In the genomic region with DNA sequence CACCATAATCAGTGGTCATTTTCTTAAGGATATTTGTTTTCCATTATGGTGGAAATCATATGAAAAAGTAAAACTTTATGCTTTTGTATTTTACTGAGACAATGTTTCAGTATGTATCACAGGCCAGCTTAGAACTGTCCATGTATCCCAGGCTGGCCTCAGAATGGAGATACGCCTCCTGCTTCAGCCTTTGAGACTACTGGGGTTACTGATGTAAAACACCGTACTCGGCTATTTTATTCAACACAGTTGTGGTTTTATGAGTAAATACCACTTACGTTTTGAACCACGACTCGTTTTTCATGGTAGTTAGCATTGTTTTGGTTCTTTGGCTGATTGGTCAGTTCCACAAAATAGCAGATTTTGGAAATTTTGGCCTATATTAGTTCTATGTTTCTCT, we compare ENCODE assay signal across 11 mouse cellular contexts. TPM values are rescaled to one million over a fixed set of nuclear protein-coding genes. Genes with fewer than 3 reads are reported as not detected.
DNase-seq lines count a peak whose midpoint lies in the region; ATAC-seq and TF ChIP-seq lines count a peak whose summit lies in the region.
"Had no signal": no experiment of that assay in that cellular context is flagged by ENCODE, and none has a peak within 500 bp of the region (broad histone marks: within the 10 kb centered on the region; RNA-seq: fewer than 3 reads in every experiment).

No protein-coding gene starts in this region.

- H3K9ac ChIP-seq in heart, embryonic 11.5 days (ENCODE audit: low read depth, low read length): no peak overlapping the region
- no peak overlapping the region for H3K9ac ChIP-seq in midbrain, embryonic 11.5 days (ENCODE audit: low read length)
- H3K9ac ChIP-seq in midbrain, postnatal 0 days (replicated peaks; ENCODE audit: low read length, poor library complexity, severe bottlenecking): no peak overlapping the region
- no peak overlapping the region for H3K9ac ChIP-seq in intestine, embryonic 16.5 days (ENCODE audit: low read depth, low read length)
- H3K9ac ChIP-seq in stomach, embryonic 14.5 days (replicated peaks; ENCODE audit: low read depth, low read length): no peak overlapping the region

- peaks cover 12% of the 10 kb centered on the region for H3K4me1 ChIP-seq in heart, embryonic 11.5 days (ENCODE audit: control insufficient read depth, insufficient read depth, low read length)
- peaks cover 6% of the 10 kb centered on the region for H3K4me1 ChIP-seq in midbrain, embryonic 11.5 days (ENCODE audit: control insufficient read depth, insufficient read depth, low read length)
- H3K4me1 ChIP-seq in midbrain, postnatal 0 days (ENCODE audit: insufficient read depth, low read length): peaks cover 7% of the 10 kb centered on the region; the same call in 1 of the 2 replicates
- H3K4me1 ChIP-seq in intestine, embryonic 16.5 days (ENCODE audit: control insufficient read depth, insufficient read depth, low read length): peaks cover 15% of the 10 kb centered on the region
- peaks cover 13% of the 10 kb centered on the region for H3K4me1 ChIP-seq in stomach, embryonic 14.5 days (ENCODE audit: control insufficient read depth, insufficient read depth, low read length)

- DNase-seq in heart, postnatal 25 days (ENCODE audit: low spot score): no peak
- DNase-seq in midbrain, embryonic 11.5 days (ENCODE audit: low spot score, missing footprints): no peak
- DNase-seq in midbrain, postnatal 0 days (ENCODE audit: low spot score): no peak
- DNase-seq in T-cell, adult 2 months (ENCODE audit: low spot score): no peak
- DNase-seq in left cerebral cortex, adult 2 months (ENCODE audit: extremely low spot score in 1 of 2, low spot score in 2 of 2): no peak
- DNase-seq: adrenal gland, adult 2 months; cerebellum, postnatal 10 days had no signal

- no peaks in the 10 kb centered on the region for H3K27me3 ChIP-seq in heart, embryonic 11.5 days (ENCODE audit: control insufficient read depth, insufficient read depth, low read length)
- H3K27me3 ChIP-seq in midbrain, embryonic 11.5 days (ENCODE audit: control insufficient read depth, insufficient read depth, low read length): no peaks in the 10 kb centered on the region
- H3K27me3 ChIP-seq in midbrain, postnatal 0 days (ENCODE audit: insufficient read depth, low read length): no peaks in the 10 kb centered on the region
- H3K27me3 ChIP-seq in intestine, embryonic 16.5 days (replicated peaks; ENCODE audit: control insufficient read depth, insufficient read depth, low read length): no peaks in the 10 kb centered on the region
- H3K27me3 ChIP-seq in stomach, embryonic 14.5 days (ENCODE audit: control insufficient read depth, insufficient read depth, low read length): no peaks in the 10 kb centered on the region

- TF ChIP-seq CTCF in midbrain, postnatal 0 days (IDR thresholded peaks at IDR 0.05): no peak
- TF ChIP-seq CTCF in left cerebral cortex, adult 2 months (IDR thresholded peaks at IDR 0.05): no peak

- no peak overlapping the region for H3K27ac ChIP-seq in heart, embryonic 11.5 days (ENCODE audit: low read depth, low read length)
- H3K27ac ChIP-seq in midbrain, embryonic 11.5 days (ENCODE audit: low read depth, low read length): no peak overlapping the region
- no peak overlapping the region for H3K27ac ChIP-seq in midbrain, postnatal 0 days (ENCODE audit: low read depth, low read length)
- H3K27ac ChIP-seq in intestine, embryonic 16.5 days (ENCODE audit: low read length): no peak overlapping the region
- no peak overlapping the region for H3K27ac ChIP-seq in stomach, embryonic 14.5 days (ENCODE audit: low read length)
- H3K27ac ChIP-seq in left cerebral cortex, adult 2 months: no peak overlapping the region

- no peak overlapping the region for H3K4me3 ChIP-seq in heart, embryonic 11.5 days (ENCODE audit: low read depth, low read length)
- no peak overlapping the region for H3K4me3 ChIP-seq in midbrain, embryonic 11.5 days (ENCODE audit: low read depth, low read length)
- H3K4me3 ChIP-seq in midbrain, postnatal 0 days (ENCODE audit: low read depth, low read length): no peak overlapping the region
- no peak overlapping the region for H3K4me3 ChIP-seq in intestine, embryonic 16.5 days (ENCODE audit: low read length)
- no peak overlapping the region for H3K4me3 ChIP-seq in stomach, embryonic 14.5 days (ENCODE audit: low read depth, low read length)
- no peak overlapping the region; the same call in 1 of the 2 replicates for H3K4me3 ChIP-seq in left cerebral cortex, adult 2 months

- 91% methylated on average over 6 of the region's 6 CpGs for WGBS in heart, embryonic 11.5 days (ENCODE audit: insufficient replicate concordance)
- 90% methylated on average over 6 of the region's 6 CpGs for WGBS in midbrain, embryonic 11.5 days
- WGBS in midbrain, postnatal 0 days: 88% methylated on average over 6 of the region's 6 CpGs
- WGBS in intestine, embryonic 16.5 days: 89% methylated on average over 6 of the region's 6 CpGs
- WGBS in stomach, embryonic 14.5 days: 85% methylated on average over 6 of the region's 6 CpGs

- no peaks in the 10 kb centered on the region for H3K36me3 ChIP-seq in heart, embryonic 11.5 days (ENCODE audit: control insufficient read depth, insufficient read depth, low read length)
- no peaks in the 10 kb centered on the region for H3K36me3 ChIP-seq in midbrain, embryonic 11.5 days (ENCODE audit: control insufficient read depth, insufficient read depth, low read length)
- no peaks in the 10 kb centered on the region for H3K36me3 ChIP-seq in midbrain, postnatal 0 days (ENCODE audit: insufficient read depth, low read length)
- no peaks in the 10 kb centered on the region for H3K36me3 ChIP-seq in intestine, embryonic 16.5 days (ENCODE audit: control insufficient read depth, insufficient read depth, low read length)
- H3K36me3 ChIP-seq in stomach, embryonic 14.5 days (ENCODE audit: control insufficient read depth, insufficient read depth, low read length): no peaks in the 10 kb centered on the region

- no peaks in the 10 kb centered on the region for H3K9me3 ChIP-seq in heart, embryonic 11.5 days (replicated peaks; ENCODE audit: control insufficient read depth, low read length)
- H3K9me3 ChIP-seq in midbrain, embryonic 11.5 days (ENCODE audit: control insufficient read depth, low read length): no peaks in the 10 kb centered on the region
- H3K9me3 ChIP-seq in midbrain, postnatal 0 days (ENCODE audit: low read length): no peaks in the 10 kb centered on the region
- no peaks in the 10 kb centered on the region for H3K9me3 ChIP-seq in intestine, embryonic 16.5 days (ENCODE audit: control insufficient read depth, low read length)
- H3K9me3 ChIP-seq in stomach, embryonic 14.5 days (ENCODE audit: control insufficient read depth, low read depth, low read length): no peaks in the 10 kb centered on the region

- no peak for ATAC-seq in heart, embryonic 11.5 days (replicated peaks; ENCODE audit: insufficient number of reproducible peaks, low FRiP score, low TSS enrichment)
- no peak for ATAC-seq in midbrain, embryonic 11.5 days (ENCODE audit: low FRiP score)
- ATAC-seq in midbrain, postnatal 0 days (ENCODE audit: low FRiP score): no peak
- no peak for ATAC-seq in intestine, embryonic 16.5 days
- ATAC-seq in stomach, embryonic 14.5 days (ENCODE audit: insufficient number of reproducible peaks, insufficient read depth, low FRiP score, low read depth): no peak

- intact Hi-C loops in heart, postnatal 25 days (cut with DNase I): no loop called here
- intact Hi-C loops in left cerebral cortex, adult 2 months (cut with DNase I): no loop called here

- peak overlapping the region; percentile 88; the same call in 1 of the 2 replicates for H3K4me2 ChIP-seq in heart, embryonic 11.5 days
- peak overlapping the region; percentile 4; the same call in 1 of the 2 replicates for H3K4me2 ChIP-seq in midbrain, embryonic 11.5 days
- no peak overlapping the region for H3K4me2 ChIP-seq in midbrain, postnatal 0 days (ENCODE audit: low read depth, low read length, poor library complexity, severe bottlenecking)
- peak overlapping the region; percentile 57 for H3K4me2 ChIP-seq in intestine, embryonic 16.5 days (ENCODE audit: low read depth, low read length)
- peak overlapping the region; percentile 48 for H3K4me2 ChIP-seq in stomach, embryonic 14.5 days (replicated peaks; ENCODE audit: low read depth, low read length)

RNA-seq across cellular contexts. Expression of gene Nfatc3, which starts 3.0 kb away (rescaled TPM):
- 4.4 and 6.0 TPM in 2 replicates for polyA plus RNA-seq in heart, embryonic 11.5 days (2014; fragmentation: Nextera tagmentation; extraction: Ambion mirVana)
- 10 to 100 TPM; 19.3 to 21.7 TPM for total RNA-seq in heart, postnatal 25 days (2021)
- polyA plus RNA-seq in midbrain, embryonic 11.5 days (2014; fragmentation: Nextera tagmentation; extraction: Ambion mirVana): 3.9 and 4.0 TPM in 2 replicates
- 16.5 and 18.0 TPM in 2 replicates for total RNA-seq in midbrain, postnatal 0 days (2014; rRNA removed)
- polyA plus RNA-seq in midbrain, postnatal 0 days (2015; fragmentation: Nextera tagmentation; extraction: Ambion mirVana): 1.8 and 2.7 TPM in 2 replicates
- 4.0 and 4.5 TPM in 2 replicates for polyA plus RNA-seq in intestine, embryonic 16.5 days (2015; fragmentation: Nextera tagmentation; extraction: Ambion mirVana)
- 9.6 and 10.5 TPM in 2 replicates for polyA plus RNA-seq in stomach, embryonic 14.5 days (2014; fragmentation: Nextera tagmentation; extraction: Ambion mirVana)
- 10 to 100 TPM; 12.1 to 13.4 TPM for total RNA-seq in left cerebral cortex, adult 2 months (2021)

RNA-seq across cellular contexts. Expression of gene Ddx28, which starts 50.0 kb away (rescaled TPM):
- polyA plus RNA-seq in heart, embryonic 11.5 days (2014; fragmentation: Nextera tagmentation; extraction: Ambion mirVana): 13.4 and 15.2 TPM in 2 replicates
- 10 to 100 TPM; 10.1 to 10.3 TPM for total RNA-seq in heart, postnatal 25 days (2021)
- polyA plus RNA-seq in midbrain, embryonic 11.5 days (2014; fragmentation: Nextera tagmentation; extraction: Ambion mirVana): 21.8 and 23.4 TPM in 2 replicates
- total RNA-seq in midbrain, postnatal 0 days (2014; rRNA removed): 29.7 and 36.3 TPM in 2 replicates
- polyA plus RNA-seq in midbrain, postnatal 0 days (2015; fragmentation: Nextera tagmentation; extraction: Ambion mirVana): 22.8 and 22.9 TPM in 2 replicates
- polyA plus RNA-seq in intestine, embryonic 16.5 days (2015; fragmentation: Nextera tagmentation; extraction: Ambion mirVana): 13.7 and 15.1 TPM in 2 replicates
- polyA plus RNA-seq in stomach, embryonic 14.5 days (2014; fragmentation: Nextera tagmentation; extraction: Ambion mirVana): 16.4 and 18.4 TPM in 2 replicates
- total RNA-seq in left cerebral cortex, adult 2 months (2021): 10 to 100 TPM; 14.1 to 14.9 TPM

RNA-seq across cellular contexts. Expression of gene Dpep2nb, which starts 55.9 kb away (rescaled TPM):
- polyA plus RNA-seq in heart, embryonic 11.5 days (2014; fragmentation: Nextera tagmentation; extraction: Ambion mirVana): 0.33 TPM in 1 of 2 replicates, not detected in the other
- total RNA-seq in heart, postnatal 25 days (2021): not detected
- polyA plus RNA-seq in midbrain, embryonic 11.5 days (2014; fragmentation: Nextera tagmentation; extraction: Ambion mirVana): 0.28 TPM in 1 of 2 replicates, not detected in the other
- not detected in 2 replicates for total RNA-seq in midbrain, postnatal 0 days (2014; rRNA removed)
- polyA plus RNA-seq in midbrain, postnatal 0 days (2015; fragmentation: Nextera tagmentation; extraction: Ambion mirVana): not detected in 2 replicates
- 0.12 TPM in 1 of 2 replicates, not detected in the other for polyA plus RNA-seq in intestine, embryonic 16.5 days (2015; fragmentation: Nextera tagmentation; extraction: Ambion mirVana)
- 0.29 TPM in 1 of 2 replicates, not detected in the other for polyA plus RNA-seq in stomach, embryonic 14.5 days (2014; fragmentation: Nextera tagmentation; extraction: Ambion mirVana)
- total RNA-seq in left cerebral cortex, adult 2 months (2021): not detected
- total RNA-seq: adrenal gland, adult 2 months had no signal
- polyA plus RNA-seq: adrenal gland, adult 2 months; neural tube, embryonic 11.5 days had no signal
